Mouse (Mus musculus) limb, embryonic 14.5 days (tissue): ENCODE data around the gene Zfp617. TPM values are rescaled to one million over a fixed set of nuclear protein-coding genes. Genes with fewer than 3 reads are reported as not detected.
"Not testable (repeated sequence)": the region's sequence is repeated elsewhere in the genome, so short reads cannot be mapped to it uniquely, and the experiment has no call there.

Source experiments
- ATAC-seq: fragments of 200-750 bp; cut with Nextera tagmentation; 2 replicates; pipeline ENCODE4 v1.8.0; 2017; ENCODE audit warnings: low read depth, moderate number of reproducible peaks, moderate TSS enrichment; ENCODE audit not compliant: low FRiP score
- DNase-seq: peaks from one replicate; pipeline ENCODE4 v3.0.0-alpha.2; 2015; ENCODE audit warnings: low spot score
- H3K27ac ChIP-seq: fragments of 300-500 bp; sonication (generic); replicated peaks from 2 replicates; pipeline ENCODE4 v1.5.1; 2014; ENCODE audit warnings: low read depth, mild to moderate bottlenecking, low read length, moderate library complexity, mixed read lengths
- H3K27me3 ChIP-seq: fragments of 300-500 bp; sonication (generic); 2 replicates; pipeline ENCODE4 v1.6.1; 2014; ENCODE audit warnings: low read length, mixed read lengths; ENCODE audit not compliant: control insufficient read depth, insufficient read depth
- H3K36me3 ChIP-seq: fragments of 300-500 bp; sonication (generic); 2 replicates; pipeline ENCODE4 v1.6.1; 2014; ENCODE audit warnings: mild to moderate bottlenecking, low read length, moderate library complexity, mixed read lengths; ENCODE audit not compliant: control insufficient read depth, insufficient read depth
- H3K4me1 ChIP-seq: fragments of 300-500 bp; sonication (generic); 2 replicates; pipeline ENCODE4 v1.6.1; 2014; ENCODE audit warnings: antibody characterized with exemption, low read length, mixed read lengths; ENCODE audit not compliant: control insufficient read depth, insufficient read depth
- H3K4me2 ChIP-seq: fragments of 300-500 bp; sonication (generic); replicated peaks from 2 replicates; pipeline ENCODE4 v1.6.1; 2014; ENCODE audit warnings: low read depth, mild to moderate bottlenecking, low read length, moderate library complexity; ENCODE audit not compliant: severe bottlenecking
- H3K4me3 ChIP-seq: fragments of 300-500 bp; sonication (generic); replicated peaks from 2 replicates; pipeline ENCODE4 v1.5.1; 2014; ENCODE audit warnings: low read length
- H3K9ac ChIP-seq: fragments of 300-500 bp; sonication (generic); 2 replicates; pipeline ENCODE4 v1.6.1; 2014; ENCODE audit warnings: mild to moderate bottlenecking, low read depth, low read length, moderate library complexity; ENCODE audit not compliant: severe bottlenecking
- H3K9me3 ChIP-seq: fragments of 300-500 bp; sonication (generic); 2 replicates; pipeline ENCODE4 v1.6.1; 2016; ENCODE audit warnings: low read length; ENCODE audit not compliant: control insufficient read depth
- POLR2A ChIP-seq: fragments of 200-500 bp; IDR thresholded peaks from 2 replicates; pipeline ENCODE4 v1.8.0; 2012; ENCODE audit warnings: inconsistent platforms, mild to moderate bottlenecking, moderate library complexity, borderline replicate concordance; ENCODE audit not compliant: insufficient read depth, insufficient read length; ENCODE audit errors: extremely low read depth
- WGBS: fragments of 180-500 bp; shearing (Covaris S2); extraction: QIAGEN DNeasy Blood & Tissue Kit; methylation state at CpG from one replicate; pipeline ENCODE4 v1.1.7; 2014; 5-methylcytosine and 5-hydroxymethylcytosine counted together
- polyA plus RNA-seq, 2 experiments: library from polyadenylated mRNA; depleted of rRNA in 1 of 2; stranded (reverse) in 1 of 2; unstranded in 1 of 2; fragments of >200 nt; fragmentation: Nextera tagmentation in 1 of 2; extraction: Ambion mirVana in 1 of 2; gene quantifications; 2 replicates each; pipeline versions ENCODE4 v1.2.1 to v1.2.3; 2012 to 2014

The Zfp617 gene
- polyA plus RNA-seq, 2 experiments, result 14.9 to 21.2 TPM

DNA sequence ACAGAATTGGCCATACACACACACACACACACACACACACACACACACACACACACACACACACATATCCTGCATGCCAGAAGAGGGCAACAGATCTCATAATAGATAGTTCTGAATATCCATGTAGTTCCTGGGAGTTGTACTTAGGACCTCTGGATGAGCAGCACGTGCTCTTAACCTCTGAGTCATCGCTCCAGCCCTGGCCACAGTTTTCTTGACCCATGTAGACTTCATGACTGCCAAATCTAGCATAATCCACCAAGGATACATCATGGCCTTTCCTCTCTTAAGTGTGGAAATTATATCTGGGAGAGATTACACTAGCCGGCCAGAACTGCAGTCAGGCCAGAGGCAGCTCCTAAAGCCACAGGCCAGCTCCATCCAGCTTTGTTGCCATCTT, 18.1 kb downstream of the Zfp617 start:
- Histone ChIP-seq H3K4me1 (peaks cover 3% of the 10 kb centered on the region; the same call in 1 of the 2 replicates), H3K36me3 (peaks cover 33% of the 10 kb centered on the region), H3K9ac (no peak overlapping the region), H3K27me3 (no peaks in the 10 kb centered on the region), H3K9me3 (no peaks in the 10 kb centered on the region), H3K4me3 (no peak overlapping the region), H3K4me2 (no peak overlapping the region), H3K27ac (no peak overlapping the region)
- no peak for ATAC-seq
- no peak for TF ChIP-seq POLR2A
- 96% methylated on average over 3 of the region's 3 CpGs for WGBS
- DNase-seq, result no peak

DNA sequence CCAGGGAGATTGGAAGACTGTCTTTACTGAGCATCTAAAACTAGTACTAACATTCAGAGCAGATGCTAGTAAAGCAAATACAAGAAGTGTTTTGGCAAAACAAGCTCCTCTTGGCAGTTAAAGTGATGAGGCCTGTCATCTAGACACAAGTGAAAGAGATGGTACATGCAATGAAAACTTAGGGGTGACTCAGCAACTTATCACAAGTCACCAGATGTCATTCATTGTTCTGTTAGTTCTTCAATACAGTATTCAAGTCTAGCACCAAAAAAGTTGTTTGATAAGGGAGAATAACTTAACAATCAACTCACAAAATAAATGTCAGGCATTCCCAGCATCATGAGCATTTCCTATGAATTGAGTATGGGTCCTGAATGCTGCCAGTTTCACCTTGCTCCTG, 19.3 kb downstream of the Zfp617 start:
- Histone ChIP-seq H3K27me3 (no peaks in the 10 kb centered on the region), H3K4me1 (peaks cover 3% of the 10 kb centered on the region; the same call in 1 of the 2 replicates), H3K4me3 (no peak overlapping the region), H3K27ac (no peak overlapping the region), H3K9me3 (no peaks in the 10 kb centered on the region), H3K9ac (no peak overlapping the region), H3K4me2 (no peak overlapping the region), H3K36me3 (peaks cover 37% of the 10 kb centered on the region)
- TF ChIP-seq POLR2A, result no peak
- no peak for DNase-seq
- no peak for ATAC-seq

DNA sequence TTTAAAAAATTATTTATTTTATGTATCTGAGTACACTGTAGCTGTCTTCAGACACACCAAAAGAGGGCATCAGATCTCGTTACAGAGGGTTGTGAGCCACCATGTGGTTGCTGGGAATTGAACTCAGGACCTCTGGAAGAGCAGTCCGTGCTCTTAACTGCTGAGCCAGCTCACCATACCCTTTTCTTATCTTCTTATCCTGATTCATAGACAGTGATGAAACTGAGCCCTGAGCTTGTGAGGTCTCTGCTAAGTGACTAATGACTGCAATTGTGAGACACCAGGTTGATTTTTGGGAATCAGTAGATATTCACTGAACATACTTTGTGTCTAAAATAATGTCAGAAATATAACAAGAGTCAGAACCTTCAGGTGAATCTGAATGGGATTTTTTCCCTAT, 29.6 kb downstream of the Zfp617 start:
- H3K27ac ChIP-seq, H3K36me3 ChIP-seq, H3K4me1 ChIP-seq, H3K9me3 ChIP-seq, H3K4me2 ChIP-seq, DNase-seq, ATAC-seq, H3K4me3 ChIP-seq, H3K9ac ChIP-seq, H3K27me3 ChIP-seq: not testable (repeated sequence)
- WGBS, result 81% methylated on average over 2 of the region's 2 CpGs

DNA sequence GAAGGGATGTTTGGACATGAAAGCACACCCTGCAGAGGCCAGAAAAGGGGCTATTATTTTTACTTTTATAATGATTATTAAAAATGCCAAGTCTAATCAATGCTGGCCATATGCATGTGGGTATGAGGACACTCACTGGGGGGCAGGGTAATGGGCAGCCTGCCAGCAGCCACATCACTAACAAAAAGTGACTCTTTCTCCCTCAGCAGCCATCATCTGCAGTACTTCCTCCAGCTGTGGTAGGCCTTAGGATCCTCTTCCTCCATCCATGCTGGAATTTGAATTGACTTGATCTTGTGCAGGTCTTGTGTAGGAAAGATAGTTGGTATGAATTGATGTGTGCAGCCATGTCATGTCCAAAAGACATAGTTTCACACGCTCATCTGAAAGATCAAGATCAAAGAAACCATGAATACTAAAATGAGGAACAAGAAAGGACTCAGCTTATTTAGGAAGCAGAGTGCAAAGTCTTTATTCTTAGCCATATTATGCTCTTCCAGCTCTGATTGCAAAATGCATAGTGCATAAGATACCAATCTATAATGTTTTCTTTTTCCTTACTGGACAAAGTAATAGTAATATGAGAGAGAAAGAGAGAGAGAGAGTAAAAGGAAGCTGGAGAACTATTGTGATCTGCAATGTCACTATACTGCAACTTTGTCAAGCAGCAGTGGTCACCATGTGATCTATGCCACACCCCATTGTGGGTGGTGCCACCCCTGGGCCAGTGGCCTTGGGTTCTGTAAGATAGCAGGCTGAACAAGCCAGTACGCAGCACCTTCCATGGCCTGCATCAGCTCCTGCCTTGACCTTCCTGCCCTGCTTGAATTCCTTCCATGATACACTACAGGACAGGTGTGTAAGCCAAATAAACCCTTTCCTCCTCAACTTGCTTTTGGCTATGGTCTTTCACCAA, 32.1 kb downstream of the Zfp617 start:
- Histone ChIP-seq H3K9ac (no peak overlapping the region), H3K4me1 (no peaks in the 10 kb centered on the region), H3K27me3 (no peaks in the 10 kb centered on the region), H3K4me2 (no peak overlapping the region), H3K27ac (no peak overlapping the region), H3K4me3 (no peak overlapping the region), H3K9me3 (no peaks in the 10 kb centered on the region), H3K36me3 (no peaks in the 10 kb centered on the region)
- no peak for DNase-seq
- TF ChIP-seq POLR2A, result no peak
- no peak for ATAC-seq
- 85% methylated on average over 2 of the region's 2 CpGs for WGBS

DNA sequence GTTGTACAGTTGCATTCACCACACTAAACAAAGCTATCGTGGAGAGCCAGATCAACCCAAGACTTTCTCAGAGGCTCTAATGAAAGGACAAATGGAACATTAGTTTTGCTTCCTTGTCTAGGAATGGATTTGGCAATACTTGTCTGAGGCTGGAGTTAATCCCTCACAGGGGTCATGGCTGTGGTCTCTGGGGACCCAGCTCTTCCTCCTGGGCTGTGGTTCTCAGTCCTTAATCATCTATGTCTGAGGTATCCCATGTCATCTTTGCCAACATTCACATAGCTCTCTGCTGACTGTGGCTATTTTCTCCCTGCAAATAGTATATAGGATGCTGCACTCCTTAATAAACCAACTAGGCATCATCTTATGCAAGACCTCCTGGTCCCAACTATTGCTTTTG, 33.3 kb downstream of the Zfp617 start:
- Histone ChIP-seq H3K4me1 (no peaks in the 10 kb centered on the region), H3K4me2 (no peak overlapping the region), H3K4me3 (no peak overlapping the region), H3K27ac (no peak overlapping the region), H3K9me3 (no peaks in the 10 kb centered on the region), H3K27me3 (no peaks in the 10 kb centered on the region), H3K36me3 (no peaks in the 10 kb centered on the region), H3K9ac (no peak overlapping the region)
- DNase-seq (no peak), ATAC-seq (no peak)
- no peak for TF ChIP-seq POLR2A
- whole genome bisulfite sequencing, result 95% methylated on average over 1 of the region's 1 CpGs
